Mouse (Mus musculus) monocyte, adult 5-6 weeks (primary cell): ENCODE measurements around the gene Sh3kbp1. TPM values are rescaled to one million over a fixed set of nuclear protein-coding genes. Genes with fewer than 3 reads are reported as not detected.

Experiments used
- ATAC-seq: fragments of 153-309, 156-312 bp; replicated peaks from 2 replicates; pipeline ENCODE4 v1.8.0; 2017; ENCODE audit warnings: mild to moderate bottlenecking; ENCODE audit not compliant: low TSS enrichment, insufficient number of reproducible peaks, severe bottlenecking, poor library complexity, low FRiP score
- total RNA-seq: library from RNA; stranded (forward); fragments of 200-1000, 200-491, 200-594 nt; gene quantifications from 3 replicates; pipeline ENCODE4 v1.2.3, GENCODE M21; 2017

The Sh3kbp1 gene
- total RNA-seq, 1 experiment from 2014 or later: 169 TPM

GRCm38 (mm10) chrX:159721390-159721789 lies 94.3 kb downstream of the Sh3kbp1 start:
- ATAC-seq: no peak

- ATAC-seq: no peak
These were observed 104.3 kb downstream of the Sh3kbp1 start for GRCm38 (mm10) chrX:159731421-159731820.

GRCm38 (mm10) chrX:159732845-159733244 lies 105.8 kb downstream of the Sh3kbp1 start:
- no peak; the same call in 1 of the 2 replicates for ATAC-seq

- ATAC-seq: no peak
These were observed 106.9 kb downstream of the Sh3kbp1 start for GRCm38 (mm10) chrX:159733948-159734347.

GRCm38 (mm10) chrX:159735513-159736099 lies 108.5 kb downstream of the Sh3kbp1 start:
- ATAC-seq: peak; percentile 90

GRCm38 (mm10) chrX:159737344-159737743 lies 110.3 kb downstream of the Sh3kbp1 start:
- peak; percentile 78 for ATAC-seq

GRCm38 (mm10) chrX:159744035-159744434 lies 117.0 kb downstream of the Sh3kbp1 start:
- no peak for ATAC-seq

GRCm38 (mm10) chrX:159744620-159745019 lies 117.5 kb downstream of the Sh3kbp1 start:
- ATAC-seq: no peak

GRCm38 (mm10) chrX:159751834-159752233 lies 124.8 kb downstream of the Sh3kbp1 start:
- peak; percentile 71 for ATAC-seq

- no peak for ATAC-seq
These were observed 129.2 kb downstream of the Sh3kbp1 start for GRCm38 (mm10) chrX:159756261-159756660.

- ATAC-seq: peak; percentile 77
These were observed 130.1 kb downstream of the Sh3kbp1 start for GRCm38 (mm10) chrX:159756901-159757821.

- ATAC-seq: peak; percentile 90
These were observed 130.9 kb downstream of the Sh3kbp1 start for GRCm38 (mm10) chrX:159757854-159758540.

- no peak for ATAC-seq
These were observed 136.7 kb downstream of the Sh3kbp1 start for GRCm38 (mm10) chrX:159763801-159764200.

- no peak for ATAC-seq
These were observed 138.8 kb downstream of the Sh3kbp1 start for GRCm38 (mm10) chrX:159765850-159766249.

GRCm38 (mm10) chrX:159769005-159769404 lies 141.9 kb downstream of the Sh3kbp1 start:
- no peak for ATAC-seq

- ATAC-seq: no peak
These were observed 142.7 kb downstream of the Sh3kbp1 start for GRCm38 (mm10) chrX:159769773-159770172.

- no peak for ATAC-seq
These were observed 145.1 kb downstream of the Sh3kbp1 start for GRCm38 (mm10) chrX:159772137-159772536.

GRCm38 (mm10) chrX:159775042-159775441 lies 148.0 kb downstream of the Sh3kbp1 start:
- no peak for ATAC-seq

GRCm38 (mm10) chrX:159778787-159779186 lies 151.7 kb downstream of the Sh3kbp1 start:
- ATAC-seq: peak; percentile 40; the same call in 1 of the 2 replicates
